Mouse (Mus musculus) heart, embryonic 15.5 days (tissue): ENCODE results near the gene 2900026A02Rik. TPM values are rescaled to one million over a fixed set of nuclear protein-coding genes. Genes with fewer than 3 reads are reported as not detected.

ENCODE experiments used
- polyA plus RNA-seq: library from polyadenylated mRNA; unstranded; fragments of >200 nt; fragmentation: Nextera tagmentation; extraction: Ambion mirVana; gene quantifications from 2 replicates; pipeline ENCODE4 v1.2.1, GENCODE M21; 2015

2900026A02Rik gene
- polyA plus RNA-seq, 1 experiment from 2014 or later, result 14.1 TPM

Other genes with a start within 250 kb of the 2900026A02Rik start
- gene Grk3, start 205.4 kb downstream of the 2900026A02Rik start, polyA plus RNA-seq, result 16.6 and 20.8 TPM in 2 replicates
- gene Crybb2, start 151.1 kb downstream of the 2900026A02Rik start, polyA plus RNA-seq, result not detected in 2 replicates
- 0.83 and 1.5 TPM in 2 replicates for gene Crybb3, start 139.7 kb downstream of the 2900026A02Rik start, polyA plus RNA-seq
- gene Tmem211, start 5.7 kb upstream of the 2900026A02Rik start, polyA plus RNA-seq, result not detected in 2 replicates
- 0.62 and 1.9 TPM in 2 replicates for gene Sgsm1, start 89.5 kb upstream of the 2900026A02Rik start, polyA plus RNA-seq
- gene Aym1, start 136.1 kb upstream of the 2900026A02Rik start, polyA plus RNA-seq, result not detected in 2 replicates